Mouse (Mus musculus): Measurements from ENCODE around the gene Pprc1.

Pprc1 gene

DNA sequence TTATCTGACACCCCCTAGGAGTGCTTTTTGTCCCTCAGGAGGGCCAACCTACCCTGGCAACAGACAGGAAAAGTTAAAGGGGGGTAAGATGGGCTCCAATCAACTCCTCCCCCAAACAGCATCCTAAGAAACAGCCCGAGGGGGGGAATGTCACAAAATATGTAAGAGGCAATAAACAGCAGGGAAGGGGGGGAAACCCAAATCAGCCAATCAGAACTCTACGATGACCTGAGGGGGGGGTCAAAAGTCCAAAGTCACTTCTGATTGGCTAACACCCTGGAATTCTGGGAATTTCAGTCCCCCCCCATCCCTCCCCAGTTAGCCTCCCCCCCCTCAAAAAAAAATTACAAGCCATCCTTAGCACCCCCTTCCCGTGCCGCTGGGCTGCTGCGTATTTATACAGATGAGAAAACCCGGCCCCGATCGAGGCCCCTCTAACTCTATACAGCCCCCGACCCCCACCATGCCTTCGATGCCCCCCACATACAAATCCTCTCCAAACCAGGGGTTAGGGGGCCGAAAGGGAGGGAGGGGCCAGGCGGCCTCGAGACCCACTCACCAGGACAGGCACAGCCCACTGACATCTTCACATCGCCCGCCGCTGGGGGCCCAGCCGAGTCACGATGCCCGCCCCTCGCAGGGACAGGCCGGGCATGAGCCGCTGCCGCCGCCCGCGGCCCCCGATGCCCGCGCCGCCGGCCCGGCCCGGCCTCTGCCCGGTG is at the start of gene Pprc1:
Pprc1 (plus strand) TSS at position 616 of the 722 bp plus-strand sequence.
- DNase-seq: no peak

DNA sequence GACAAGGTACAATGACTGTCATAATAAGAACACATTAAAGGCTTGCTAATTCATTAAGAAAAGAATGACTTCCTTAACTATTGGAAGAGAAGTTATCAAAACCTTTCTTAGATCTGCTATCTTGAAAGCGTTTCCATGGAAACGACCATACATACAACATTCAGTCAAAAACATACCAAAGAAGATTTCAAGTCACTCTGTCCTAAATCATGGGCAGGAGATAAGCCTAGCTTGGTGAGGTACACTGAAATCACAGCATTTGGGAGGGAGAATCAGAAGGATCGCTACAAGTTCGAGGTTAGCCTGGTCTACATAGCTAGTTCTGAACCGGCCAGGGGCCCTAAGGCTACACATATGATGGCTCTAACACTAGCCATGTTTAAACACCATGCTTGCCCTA is 47.3 kb upstream of the Pprc1 start:
- DNase-seq: no peak

GRCm38 (mm10) chr19:45997785-45998693 is 46.6 kb upstream of the Pprc1 start, which contains the start of gene Armh3:
Gene Armh3 (minus strand): TSS chr19:45998488.
- DNase-seq: peak; percentile 93

GRCm38 (mm10) chr19:45998694-45999217 is 45.9 kb upstream of the Pprc1 start:
- DNase-seq: no peak

GRCm38 (mm10) chr19:45999378-45999777 is 45.3 kb upstream of the Pprc1 start:
- DNase-seq: no peak

DNA sequence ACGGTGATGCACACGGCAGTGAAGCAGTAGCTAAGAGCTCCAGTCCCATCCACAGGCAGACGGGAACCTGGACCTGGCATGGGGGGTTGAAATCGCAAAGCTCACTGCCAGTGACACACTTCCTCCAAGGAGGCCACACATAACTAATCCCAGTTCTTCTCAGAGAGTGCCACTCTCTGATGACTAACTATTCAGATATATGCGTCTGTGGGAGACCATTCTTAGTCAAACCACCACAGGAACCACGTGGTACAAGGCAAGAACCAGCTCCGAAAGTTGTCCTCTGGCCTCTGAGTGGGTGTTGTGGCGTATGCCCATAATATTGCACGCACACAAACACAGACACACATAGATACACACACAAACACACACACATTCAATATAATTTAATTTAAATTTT is 42.4 kb upstream of the Pprc1 start:
- DNase-seq: no peak

DNA sequence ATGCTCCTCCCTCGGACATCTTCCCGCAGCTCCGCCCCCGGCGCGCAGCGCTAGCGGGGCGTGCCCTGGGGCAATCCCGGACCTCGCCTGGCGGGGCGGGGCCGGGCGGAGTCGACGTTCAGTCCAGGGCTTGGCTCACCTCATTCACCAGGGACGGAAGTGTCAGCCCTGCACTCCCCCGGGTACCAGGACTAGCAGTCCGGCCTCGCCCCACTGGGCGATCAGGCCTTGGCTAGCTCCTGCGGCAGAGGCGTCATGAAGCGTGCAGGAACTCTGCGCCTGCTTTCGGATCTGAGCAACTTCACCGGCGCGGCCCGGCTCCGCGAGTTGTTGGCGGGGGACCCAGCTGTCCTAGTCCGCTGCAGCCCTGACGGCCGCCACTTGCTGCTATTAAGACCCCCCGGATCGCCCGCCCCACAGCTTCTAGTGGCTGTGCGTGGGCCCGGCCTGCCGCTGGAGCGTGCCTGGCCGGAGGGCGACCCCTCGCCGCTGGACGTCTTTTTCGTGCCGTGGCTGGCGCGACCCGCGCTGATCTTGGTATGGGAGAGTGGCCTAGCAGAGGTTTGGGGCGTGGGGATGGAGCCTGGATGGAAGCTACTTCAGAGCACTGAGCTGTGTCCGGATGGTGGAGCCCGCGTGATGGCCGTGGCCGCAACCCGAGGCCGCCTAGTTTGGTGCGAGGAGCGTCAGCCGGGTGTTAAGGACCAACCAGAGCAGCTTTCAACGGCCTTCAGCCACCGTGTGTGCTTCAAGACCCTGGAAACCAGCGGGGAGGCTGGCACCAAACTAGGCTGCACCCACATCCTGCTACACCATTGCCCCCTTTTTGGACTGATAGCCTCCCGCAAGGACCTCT is 41.1 kb upstream of the Pprc1 start, which contains the start of gene Hps6:
Hps6 (plus strand) TSS at position 138 of the 856 bp plus-strand sequence.
- peak; percentile 72 for DNase-seq

- no peak for DNase-seq
Observed at GRCm38 (mm10) chr19:46004814-46005466, 39.7 kb upstream of the Pprc1 start.

DNA sequence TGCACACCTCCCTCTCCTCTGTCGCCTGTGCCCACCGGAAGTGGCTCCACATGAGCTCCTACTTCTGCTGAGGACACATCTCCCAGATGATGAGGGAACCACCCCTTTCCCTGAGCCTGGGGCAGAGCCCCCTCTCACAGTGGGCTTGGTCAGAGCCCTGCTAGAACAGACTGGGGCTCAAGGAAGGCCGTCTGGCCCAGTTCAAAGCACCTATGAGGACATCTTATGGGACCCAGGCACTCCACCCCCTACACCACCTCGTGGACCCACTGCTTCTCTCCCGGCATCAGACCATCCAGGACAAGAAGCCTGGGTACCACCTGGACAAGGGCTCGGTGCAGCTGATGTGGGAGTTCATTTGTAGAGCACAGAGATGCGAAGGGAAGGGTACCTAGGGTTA is 39.0 kb upstream of the Pprc1 start:
- DNase-seq: no peak

DNA sequence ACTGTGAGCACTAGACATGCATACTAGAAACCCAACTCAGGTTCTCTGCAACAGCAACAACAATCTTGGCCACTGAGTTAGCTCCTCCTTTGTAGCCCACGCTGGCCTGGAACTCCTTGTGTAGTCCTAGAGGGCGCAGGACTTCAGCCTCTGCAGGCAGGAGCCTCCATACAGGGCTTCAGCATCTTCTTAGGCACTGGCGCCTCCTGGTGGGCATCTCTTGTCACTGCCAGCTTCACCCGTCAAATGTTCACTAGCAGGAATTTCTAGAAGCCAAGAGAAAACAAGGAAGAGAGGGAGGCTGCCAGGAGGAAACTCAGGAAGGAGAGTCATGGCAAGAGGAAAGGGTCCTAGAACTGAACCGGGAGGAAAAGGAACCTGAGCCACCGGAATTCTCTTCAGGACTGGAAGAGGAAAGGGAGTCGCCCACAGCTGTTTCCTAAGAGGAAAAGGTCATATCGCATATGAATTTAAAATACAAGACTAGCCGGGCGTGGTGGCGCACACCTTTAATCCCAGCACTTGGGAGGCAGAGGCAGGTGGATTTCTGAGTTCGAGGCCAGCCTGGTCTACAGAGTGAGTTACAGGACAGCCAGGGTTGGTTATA is 30.0 kb upstream of the Pprc1 start:
- DNase-seq: peak; percentile 71

DNA sequence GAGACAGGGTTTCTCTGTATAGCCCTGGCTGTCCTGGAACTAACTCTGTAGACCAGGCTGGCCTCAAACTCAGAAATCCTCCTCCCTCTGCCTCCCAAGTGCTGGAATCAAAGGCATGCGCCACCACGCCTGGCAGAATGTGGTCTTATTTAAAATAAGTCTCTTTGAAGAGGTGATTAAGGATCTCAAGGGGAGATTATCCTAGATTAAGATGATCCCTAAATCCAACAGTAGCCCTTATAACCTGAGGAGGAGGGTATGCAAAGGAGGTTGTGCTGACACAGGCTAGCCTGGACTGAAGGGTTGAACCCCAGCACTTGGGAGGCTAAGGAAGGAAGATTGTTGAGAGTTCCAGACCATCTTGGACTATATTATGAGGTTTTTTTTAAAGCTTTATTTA is 28.7 kb upstream of the Pprc1 start:
- no peak for DNase-seq

GRCm38 (mm10) chr19:46024959-46025358 is 19.7 kb upstream of the Pprc1 start:
- DNase-seq: no peak

GRCm38 (mm10) chr19:46026567-46026966 is 18.1 kb upstream of the Pprc1 start:
- no peak for DNase-seq

DNA sequence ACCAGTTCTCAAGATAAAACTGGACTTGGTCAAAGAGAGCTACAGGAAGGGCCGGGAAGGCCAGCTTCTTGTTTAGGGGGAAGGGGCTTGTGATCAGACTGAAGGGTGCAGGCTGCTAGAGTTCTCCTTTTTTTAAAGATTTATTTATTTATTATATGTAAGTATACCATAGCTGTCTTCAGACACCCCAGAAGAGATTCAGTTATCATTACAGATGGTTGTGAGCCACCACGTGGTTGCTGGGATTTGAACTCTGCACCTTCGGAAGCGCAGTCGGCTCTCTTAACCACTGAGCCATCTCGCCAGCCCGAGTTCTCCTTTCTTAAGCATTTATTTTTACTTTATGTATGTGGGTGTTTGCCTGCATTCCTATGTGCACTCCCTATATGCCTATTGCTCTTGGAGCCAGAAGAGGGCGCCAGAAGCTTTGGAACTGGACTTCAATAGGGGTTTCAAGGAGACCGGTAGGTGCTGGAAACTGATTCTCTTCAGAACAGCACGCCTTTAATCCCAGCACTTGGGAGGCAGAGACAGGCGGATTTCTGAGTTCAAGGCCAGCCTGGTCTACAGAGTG is 15.9 kb upstream of the Pprc1 start:
- DNase-seq: no peak

- no peak for DNase-seq
Observed at GRCm38 (mm10) chr19:46029652-46030051, 15.0 kb upstream of the Pprc1 start.

DNA sequence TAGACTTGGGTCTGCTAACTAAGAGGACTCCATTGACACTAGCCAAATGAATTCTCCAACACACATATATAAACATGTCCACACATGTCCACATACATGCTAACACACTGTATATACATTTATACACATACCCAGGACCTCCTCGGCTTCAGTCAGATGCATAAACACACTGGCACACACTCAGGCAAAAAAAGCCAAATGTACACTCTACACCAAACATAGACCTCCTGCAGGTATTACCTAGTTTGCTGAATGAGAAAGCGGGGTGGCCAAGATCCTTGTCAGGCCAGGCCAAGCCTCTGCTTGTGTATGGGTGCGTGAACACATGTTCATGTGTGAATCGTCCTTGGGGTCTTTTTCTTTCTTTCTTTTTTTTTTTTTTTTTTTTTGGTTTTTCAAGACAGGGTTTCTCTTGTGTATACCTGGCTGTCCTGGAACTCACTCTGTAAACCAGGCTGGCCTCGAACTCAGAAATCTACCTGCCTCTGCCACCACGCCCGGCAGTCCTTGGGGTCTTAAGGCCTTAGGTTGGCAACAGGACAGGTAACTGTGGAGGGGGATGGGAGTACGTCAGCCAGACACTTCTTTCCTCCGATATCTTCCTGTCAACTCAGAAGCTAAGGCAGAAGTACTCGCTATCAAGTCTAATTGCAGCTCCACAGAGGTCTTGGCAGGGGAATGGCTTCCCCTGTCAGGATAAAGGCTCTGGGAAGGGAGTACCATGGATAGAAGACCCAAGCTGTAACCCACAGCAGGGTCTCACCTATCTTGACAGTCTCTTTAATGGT is 14.3 kb upstream of the Pprc1 start:
- DNase-seq: no peak

DNA sequence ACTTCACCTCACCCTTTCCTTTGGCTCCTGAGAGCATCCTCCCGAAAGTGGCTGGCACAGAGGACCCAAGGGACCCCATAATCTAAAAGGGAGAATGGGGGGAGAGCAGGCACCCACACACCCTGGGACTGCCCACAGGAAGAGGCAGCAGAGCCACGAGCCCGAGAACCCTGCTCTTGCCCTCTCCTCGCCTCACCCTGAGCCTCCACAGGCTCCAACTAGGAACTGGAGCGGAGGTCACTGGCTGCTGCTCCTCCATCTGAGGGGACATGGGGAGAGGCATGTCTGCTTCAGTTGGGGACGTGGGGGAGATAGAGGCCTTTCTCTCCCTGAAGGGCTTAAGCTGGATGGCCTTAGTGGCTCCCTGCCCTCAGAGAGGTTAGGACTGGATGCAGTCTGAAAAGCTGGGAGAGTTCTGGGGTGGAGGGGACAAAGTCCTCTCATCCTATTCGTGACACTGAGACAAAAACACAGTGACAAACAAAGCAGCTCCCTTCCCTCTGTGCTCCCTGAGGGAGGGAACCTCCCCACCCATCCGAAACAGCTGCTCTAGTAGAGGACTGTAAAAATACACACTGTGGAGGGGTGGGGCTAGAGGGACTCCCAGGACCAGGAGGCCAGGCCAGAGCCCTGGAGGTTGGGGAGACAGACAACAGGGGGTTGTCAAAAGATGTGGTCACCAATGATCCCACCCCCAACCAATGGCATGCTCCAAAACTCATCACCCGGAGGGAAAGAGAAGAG is 12.8 kb upstream of the Pprc1 start:
- no peak for DNase-seq

GRCm38 (mm10) chr19:46032731-46033510 is 11.8 kb upstream of the Pprc1 start:
- peak; percentile 52 for DNase-seq

DNA sequence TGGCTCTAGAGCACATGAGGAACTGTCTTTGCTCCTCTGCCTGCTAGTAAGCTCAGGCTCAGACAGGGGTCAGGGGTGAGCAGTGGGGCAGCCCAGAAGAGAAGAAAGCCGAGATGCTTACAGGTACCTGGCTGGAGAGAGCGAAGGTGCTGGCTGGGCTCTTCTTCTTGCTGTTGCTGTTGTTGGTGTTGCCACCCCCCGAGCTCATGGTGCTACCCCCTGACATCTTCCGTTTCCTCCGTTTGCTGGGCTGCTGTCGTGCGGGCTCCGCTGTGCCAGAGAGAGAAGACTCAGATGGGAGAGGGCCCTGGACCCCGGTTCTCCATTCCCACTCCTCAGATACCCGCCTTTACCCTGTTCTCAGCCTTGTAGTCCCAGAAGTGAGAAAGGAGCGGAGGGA is 10.8 kb upstream of the Pprc1 start:
- no peak for DNase-seq
